Mouse (Mus musculus) lung, embryonic 14.5 days (tissue): Measurements from ENCODE around the gene Srp14. TPM values are rescaled to one million over a fixed set of nuclear protein-coding genes. Genes with fewer than 3 reads are reported as not detected.

Experiments
- ATAC-seq: fragments of 200-750 bp; cut with Nextera tagmentation; 2 replicates; pipeline ENCODE4 v1.8.0; 2017; ENCODE audit warnings: mild to moderate bottlenecking, moderate TSS enrichment, moderate library complexity; ENCODE audit not compliant: insufficient read depth
- DNase-seq: peaks from one replicate; pipeline ENCODE4 v3.0.0-alpha.2; 2015
- H3K27ac ChIP-seq: fragments of 300-500 bp; sonication (generic); 2 replicates; pipeline ENCODE4 v1.5.1; 2014; ENCODE audit warnings: low read depth, mild to moderate bottlenecking, moderate library complexity
- H3K27me3 ChIP-seq: fragments of 300-500 bp; sonication (generic); 2 replicates; pipeline ENCODE4 v1.6.1; 2014; ENCODE audit warnings: low read length, control low read depth; ENCODE audit not compliant: insufficient read depth
- H3K36me3 ChIP-seq: fragments of 300-500 bp; sonication (generic); 2 replicates; pipeline ENCODE4 v1.6.1; 2014; ENCODE audit warnings: control low read depth; ENCODE audit not compliant: insufficient read depth
- H3K4me1 ChIP-seq: fragments of 300-500 bp; sonication (generic); 2 replicates; pipeline ENCODE4 v1.6.1; 2014; ENCODE audit warnings: antibody characterized with exemption, control low read depth; ENCODE audit not compliant: insufficient read depth
- H3K4me2 ChIP-seq: fragments of 300-500 bp; sonication (generic); 2 replicates; pipeline ENCODE4 v1.6.1; 2014; ENCODE audit warnings: mild to moderate bottlenecking
- H3K4me3 ChIP-seq: fragments of 300-500 bp; sonication (generic); 2 replicates; pipeline ENCODE4 v1.5.1; 2014; ENCODE audit warnings: low read depth, low read length
- H3K9ac ChIP-seq: fragments of 300-500 bp; sonication (generic); 2 replicates; pipeline ENCODE4 v1.6.1; 2014
- H3K9me3 ChIP-seq: fragments of 300-500 bp; sonication (generic); 2 replicates; pipeline ENCODE4 v1.6.1; 2016; ENCODE audit warnings: low read depth, low read length, control low read depth
- CTCF ChIP-seq: IDR thresholded peaks from 2 replicates; pipeline ENCODE4 v1.5.1; 2016; ENCODE audit warnings: antibody characterized with exemption, low read depth
- WGBS: fragments of 180-500 bp; shearing (Covaris S2); extraction: QIAGEN DNeasy Blood & Tissue Kit; methylation state at CpG from one replicate; pipeline ENCODE4 v1.1.7; 2014; 5-methylcytosine and 5-hydroxymethylcytosine counted together
- polyA plus RNA-seq: library from polyadenylated mRNA; unstranded; fragments of >200 nt; fragmentation: Nextera tagmentation; extraction: Ambion mirVana; gene quantifications from 2 replicates; pipeline ENCODE4 v1.2.1, GENCODE M21; 2014

The Srp14 gene
- polyA plus RNA-seq = 214 and 218 TPM in 2 replicates

DNA sequence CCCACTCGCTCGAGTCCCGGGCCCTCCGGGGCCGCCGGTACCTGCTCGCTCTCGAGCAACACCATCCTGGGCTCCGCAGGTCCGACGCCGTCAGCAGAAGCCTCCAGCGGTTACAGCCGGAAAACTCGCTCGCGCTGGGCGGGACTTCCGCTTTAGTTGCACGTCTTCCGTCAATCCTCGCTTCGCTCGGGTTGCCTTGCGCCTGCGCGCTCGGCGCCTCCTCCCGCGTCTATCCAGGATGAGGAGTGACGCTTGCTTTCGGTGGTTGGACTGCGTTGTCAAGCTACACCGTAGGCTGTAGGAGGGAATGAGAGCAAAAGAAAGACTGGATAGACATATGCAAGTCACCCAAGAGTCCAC lies at the start of gene Srp14:
Gene Srp14 (minus strand): TSS at position 162 of the 360 bp plus-strand sequence.
- TF ChIP-seq CTCF = no peak
- peak within 1 kb of the TSS; percentile 80 for H3K4me2 ChIP-seq
- peak within 1 kb of the TSS; percentile 88 for H3K9ac ChIP-seq
- ATAC-seq (peak; percentile 95), DNase-seq (peak; percentile 99)
- no peaks in the 10 kb centered on the region for H3K27me3 ChIP-seq
- peaks cover 10% of the 10 kb centered on the region for H3K4me1 ChIP-seq
- H3K9me3 ChIP-seq = no peaks in the 10 kb centered on the region
- H3K27ac ChIP-seq = peak within 1 kb of the TSS; percentile 87
- peaks cover 25% of the 10 kb centered on the region for H3K36me3 ChIP-seq
- under 1% methylated on average over 35 of the region's 35 CpGs for WGBS
- peak within 1 kb of the TSS; percentile 94 for H3K4me3 ChIP-seq

DNA sequence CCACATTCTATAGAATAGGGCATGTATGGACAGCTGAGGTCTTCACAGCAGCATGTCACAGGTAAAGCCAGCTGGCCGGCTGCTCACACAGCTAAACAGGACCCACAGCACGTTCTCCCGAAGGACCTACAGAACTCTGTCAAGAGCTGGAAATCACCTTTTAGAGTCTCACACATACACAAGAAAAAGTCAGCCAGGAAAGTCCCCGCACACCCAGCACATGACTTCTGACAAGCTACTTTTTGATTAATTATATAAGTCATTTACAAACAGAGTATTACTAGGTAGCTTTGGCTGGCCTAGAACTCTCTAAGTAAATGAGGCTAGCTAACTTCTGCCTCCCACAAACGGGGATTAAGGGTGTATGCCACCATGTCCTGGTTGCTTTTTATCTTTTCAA lies 47.0 kb upstream of the Srp14 start:
- H3K9me3 ChIP-seq = no peaks in the 10 kb centered on the region
- H3K36me3 ChIP-seq = 0 out of 2 replicates have a peak, but pooled peaks cover 8% of the 10 kb centered on the region
- H3K27ac ChIP-seq = no peak overlapping the region
- no peak for ATAC-seq
- no peak overlapping the region for H3K4me3 ChIP-seq
- 82% methylated on average over 5 of the region's 5 CpGs for WGBS
- H3K27me3 ChIP-seq = no peaks in the 10 kb centered on the region
- peaks cover 25% of the 10 kb centered on the region for H3K4me1 ChIP-seq
- TF ChIP-seq CTCF = no peak
- no peak overlapping the region for H3K9ac ChIP-seq
- no peak overlapping the region for H3K4me2 ChIP-seq
- no peak for DNase-seq

DNA sequence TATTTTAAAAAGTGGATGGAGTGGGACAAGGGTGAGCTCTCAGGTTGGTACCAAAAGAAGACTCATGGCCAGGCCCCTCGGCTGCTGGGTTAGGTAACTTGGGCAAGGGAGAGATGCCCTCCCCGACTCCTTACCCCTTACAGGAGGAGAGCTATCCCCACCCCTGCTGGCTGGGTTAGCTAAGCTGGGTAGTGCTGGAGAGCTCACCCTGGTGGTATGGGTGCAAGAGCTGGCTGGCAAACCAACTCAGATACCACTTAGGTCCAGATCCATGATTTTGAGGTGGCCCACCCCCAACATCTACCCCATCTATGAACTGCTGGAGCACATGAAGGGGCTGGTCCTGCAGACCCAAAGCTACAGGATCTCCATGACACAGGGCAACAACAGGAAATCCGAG lies 45.3 kb upstream of the Srp14 start:
- H3K4me3 ChIP-seq = no peak overlapping the region
- H3K4me2 ChIP-seq = no peak overlapping the region
- no peaks in the 10 kb centered on the region for H3K27me3 ChIP-seq
- 80% methylated on average over 3 of the region's 3 CpGs for WGBS
- H3K9me3 ChIP-seq = no peaks in the 10 kb centered on the region
- no peak for TF ChIP-seq CTCF
- DNase-seq (no peak), ATAC-seq (no peak)
- H3K9ac ChIP-seq = no peak overlapping the region
- H3K4me1 ChIP-seq = peaks cover 29% of the 10 kb centered on the region
- no peak overlapping the region for H3K27ac ChIP-seq
- H3K36me3 ChIP-seq = no peaks in the 10 kb centered on the region

DNA sequence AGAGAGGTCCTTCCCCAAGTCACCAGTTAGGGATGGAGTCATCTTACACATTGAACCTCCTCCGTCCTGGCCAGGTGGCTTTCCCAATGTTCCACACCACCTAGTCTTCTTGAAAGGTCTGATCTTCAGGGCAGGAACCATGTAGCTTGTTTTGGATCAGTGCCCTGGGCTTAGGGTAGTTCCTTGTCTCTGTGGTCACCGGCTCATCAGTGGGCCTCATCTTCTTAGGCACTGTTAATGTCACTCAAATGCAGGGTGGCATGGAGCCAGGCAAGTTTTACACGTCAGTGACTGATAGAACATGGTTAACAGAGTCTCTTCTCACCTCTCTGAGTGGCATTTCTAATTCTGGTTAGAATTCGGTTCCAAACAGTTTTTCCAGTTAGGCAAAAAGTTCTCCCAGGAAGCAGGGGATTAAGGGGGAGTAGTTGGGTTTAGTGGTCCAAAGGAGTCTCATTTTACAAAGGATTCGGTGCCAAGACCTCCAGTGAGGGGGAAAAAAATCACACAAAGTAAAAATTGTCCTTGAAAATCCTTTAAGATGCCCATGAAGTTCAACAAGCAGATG lies 43.7 kb upstream of the Srp14 start:
- TF ChIP-seq CTCF = no peak

DNA sequence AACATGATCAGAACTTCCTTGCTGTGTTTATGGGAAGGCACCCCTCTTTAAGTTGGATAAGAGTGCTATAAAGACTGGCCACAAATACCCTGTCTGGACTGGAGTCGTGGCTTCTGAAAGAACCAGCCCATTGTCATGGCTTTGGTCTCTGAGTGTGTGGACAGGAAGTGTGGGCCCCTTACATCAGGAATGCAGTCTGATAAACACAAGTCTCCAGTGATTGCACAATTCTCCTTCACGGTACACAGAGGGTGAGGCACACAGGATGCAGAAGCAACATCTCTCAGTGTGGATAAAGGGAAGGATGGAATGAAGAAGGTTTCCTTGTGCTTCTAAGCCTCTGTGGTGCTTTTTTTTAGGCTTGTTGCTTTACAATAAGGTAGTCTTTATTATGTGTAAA lies 42.8 kb upstream of the Srp14 start:
- peaks cover 30% of the 10 kb centered on the region for H3K4me1 ChIP-seq
- H3K4me2 ChIP-seq = no peak overlapping the region
- no peak for TF ChIP-seq CTCF
- H3K9ac ChIP-seq = no peak overlapping the region
- no peaks in the 10 kb centered on the region for H3K9me3 ChIP-seq
- H3K36me3 ChIP-seq = no peaks in the 10 kb centered on the region
- H3K4me3 ChIP-seq = no peak overlapping the region
- DNase-seq = peak; percentile 82
- peak overlapping the region; percentile 77 for H3K27ac ChIP-seq
- ATAC-seq = peak; percentile 73
- 5% methylated on average over 2 of the region's 2 CpGs for WGBS
- H3K27me3 ChIP-seq = no peaks in the 10 kb centered on the region

More for the DNA sequence above, 43.7 kb upstream of the Srp14 start:
- Histone ChIP-seq H3K36me3 (no peaks in the 10 kb centered on the region), H3K9me3 (no peaks in the 10 kb centered on the region), H3K4me1 (peaks cover 30% of the 10 kb centered on the region), H3K27ac (peak overlapping the region; percentile 77; the same call in 1 of the 2 replicates), H3K4me2 (no peak overlapping the region), H3K4me3 (no peak overlapping the region), H3K9ac (no peak overlapping the region), H3K27me3 (no peaks in the 10 kb centered on the region)
- 47% methylated on average over 5 of the region's 5 CpGs for WGBS
- ATAC-seq = no peak
- DNase-seq = no peak

DNA sequence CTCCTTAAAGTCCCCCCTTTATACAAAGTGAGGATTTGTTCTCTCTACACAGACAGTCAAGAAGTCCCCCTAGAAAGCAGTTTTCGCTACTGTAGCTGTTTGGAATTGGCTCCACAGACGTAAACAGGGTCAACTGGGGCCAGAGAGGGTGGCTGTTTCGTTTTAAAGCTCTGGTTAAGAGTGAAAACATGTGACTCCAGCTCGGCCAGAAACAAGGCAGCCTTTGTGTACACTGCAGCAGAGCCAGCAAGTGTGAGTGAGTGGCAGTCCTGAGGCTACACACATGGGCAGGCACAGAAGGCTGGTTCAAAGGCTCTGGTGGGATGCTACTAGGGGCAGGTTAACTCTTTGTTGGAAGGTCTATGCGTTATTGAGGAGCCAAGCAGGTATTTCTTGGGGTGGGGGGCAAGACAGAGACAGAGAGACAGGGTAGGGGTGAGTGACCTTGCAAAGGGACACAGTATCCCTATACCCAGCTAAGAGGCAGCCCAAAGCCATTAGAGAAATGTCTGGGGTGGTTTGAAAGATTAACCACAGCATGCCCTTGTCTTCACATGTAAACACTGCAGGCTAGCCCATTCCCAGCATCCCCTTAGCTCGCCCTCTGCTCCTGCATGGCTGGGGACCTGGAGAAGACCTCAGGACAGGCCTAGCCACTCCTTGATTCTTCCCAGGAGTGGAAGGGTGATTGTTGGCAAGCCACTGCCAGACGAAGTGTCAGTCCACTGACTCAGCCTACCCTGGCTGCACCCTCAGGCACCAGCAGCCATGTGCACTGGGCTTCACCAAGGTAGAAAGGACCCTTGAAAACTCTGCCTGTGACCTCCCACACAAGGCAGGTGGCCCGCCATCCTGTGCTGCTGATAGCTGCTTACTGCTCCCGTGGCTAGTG lies 40.8 kb upstream of the Srp14 start:
- no peak overlapping the region for H3K9ac ChIP-seq
- no peaks in the 10 kb centered on the region for H3K27me3 ChIP-seq
- DNase-seq (peak; percentile 81), ATAC-seq (peak; percentile 90)
- peaks cover 30% of the 10 kb centered on the region for H3K4me1 ChIP-seq
- WGBS = 36% methylated on average over 9 of the region's 9 CpGs
- peak overlapping the region; percentile 86 for H3K27ac ChIP-seq
- no peaks in the 10 kb centered on the region for H3K9me3 ChIP-seq
- no peaks in the 10 kb centered on the region for H3K36me3 ChIP-seq
- peak overlapping the region; percentile 10; the same call in 1 of the 2 replicates for H3K4me2 ChIP-seq
- no peak overlapping the region for H3K4me3 ChIP-seq
- no peak for TF ChIP-seq CTCF
